Mouse (Mus musculus) hindbrain, embryonic 16.5 days (tissue): ENCODE data around the gene Hnrnpu. TPM values are rescaled to one million over a fixed set of nuclear protein-coding genes. Genes with fewer than 3 reads are reported as not detected.
A peak's percentile ranks its signal among the peaks of the same experiment; 100 is the strongest.

Experiments used
- ATAC-seq: fragments of 200-750 bp; cut with Nextera tagmentation; 2 replicates; pipeline ENCODE4 v1.8.0; 2017; ENCODE audit warnings: moderate TSS enrichment, moderate library complexity
- H3K27ac ChIP-seq: fragments of 300-500 bp; sonication (generic); 2 replicates; pipeline ENCODE4 v1.5.1; 2014; ENCODE audit warnings: low read depth, mild to moderate bottlenecking, control low read depth, low read length, moderate library complexity
- H3K27me3 ChIP-seq: fragments of 300-500 bp; sonication (generic); replicated peaks from 2 replicates; pipeline ENCODE4 v1.6.1; 2014; ENCODE audit warnings: low read length; ENCODE audit not compliant: control insufficient read depth, insufficient read depth
- H3K36me3 ChIP-seq: fragments of 300-500 bp; sonication (generic); 2 replicates; pipeline ENCODE4 v1.6.1; 2014; ENCODE audit warnings: mild to moderate bottlenecking, low read length, moderate library complexity, mixed read lengths; ENCODE audit not compliant: control insufficient read depth, insufficient read depth
- H3K4me1 ChIP-seq: fragments of 300-500 bp; sonication (generic); 2 replicates; pipeline ENCODE4 v1.6.1; 2014; ENCODE audit warnings: low read depth, low read length; ENCODE audit not compliant: control insufficient read depth, insufficient read depth
- H3K4me2 ChIP-seq: fragments of 300-500 bp; sonication (generic); 2 replicates; pipeline ENCODE4 v1.6.1; 2014; ENCODE audit warnings: mild to moderate bottlenecking, low read length, control low read depth, moderate library complexity
- H3K4me3 ChIP-seq: fragments of 300-500 bp; sonication (generic); 2 replicates; pipeline ENCODE4 v1.5.1; 2014; ENCODE audit warnings: mild to moderate bottlenecking, low read length, control low read depth, moderate library complexity
- H3K9ac ChIP-seq: fragments of 300-500 bp; sonication (generic); 2 replicates; pipeline ENCODE4 v1.6.1; 2014; ENCODE audit warnings: low read depth, mild to moderate bottlenecking, control low read depth, low read length, moderate library complexity
- H3K9me3 ChIP-seq: fragments of 300-500 bp; sonication (generic); 2 replicates; pipeline ENCODE4 v1.6.1; 2014; ENCODE audit warnings: mild to moderate bottlenecking, low read length, moderate library complexity; ENCODE audit not compliant: control insufficient read depth
- WGBS: fragments of 180-500 bp; shearing (Covaris S2); extraction: QIAGEN DNeasy Blood & Tissue Kit; methylation state at CpG from one replicate; pipeline ENCODE4 v1.1.7; 2014; 5-methylcytosine and 5-hydroxymethylcytosine counted together
- polyA plus RNA-seq: library from polyadenylated mRNA; unstranded; fragments of >200 nt; fragmentation: Nextera tagmentation; extraction: Ambion mirVana; gene quantifications from 2 replicates; pipeline ENCODE4 v1.2.1, GENCODE M21; 2015

The Hnrnpu gene
- polyA plus RNA-seq, 1 experiment from 2014 or later, result 162 TPM

DNA sequence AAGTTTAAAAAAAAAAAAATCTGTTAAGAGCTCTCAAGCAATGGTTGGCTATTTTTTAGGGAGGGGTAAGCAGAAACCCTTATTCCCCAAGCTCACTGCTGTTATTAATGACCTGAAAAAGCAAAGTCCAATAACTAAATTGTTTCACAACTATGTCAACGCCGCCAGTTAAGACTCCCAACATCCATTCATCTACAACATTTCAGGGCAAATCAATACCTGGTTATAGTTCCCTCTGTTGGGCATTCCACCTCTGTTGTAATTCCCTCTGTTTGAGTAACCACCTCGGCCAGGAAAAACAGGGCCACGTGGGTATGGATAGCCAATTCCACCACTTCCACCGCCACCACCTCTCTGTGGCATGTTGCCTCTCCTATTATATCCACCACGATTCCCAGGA is 7.7 kb downstream of the Hnrnpu start:
- no peak for ATAC-seq
- H3K4me3 ChIP-seq, result no peak overlapping the region
- H3K27ac ChIP-seq, result no peak overlapping the region
- H3K4me2 ChIP-seq, result no peak overlapping the region
- WGBS, result 72% methylated on average over 6 of the region's 6 CpGs
- peaks cover 16% of the 10 kb centered on the region for H3K4me1 ChIP-seq
- no peaks in the 10 kb centered on the region for H3K27me3 ChIP-seq
- H3K36me3 ChIP-seq, result peaks cover 41% of the 10 kb centered on the region
- no peaks in the 10 kb centered on the region for H3K9me3 ChIP-seq
- no peak overlapping the region for H3K9ac ChIP-seq

DNA sequence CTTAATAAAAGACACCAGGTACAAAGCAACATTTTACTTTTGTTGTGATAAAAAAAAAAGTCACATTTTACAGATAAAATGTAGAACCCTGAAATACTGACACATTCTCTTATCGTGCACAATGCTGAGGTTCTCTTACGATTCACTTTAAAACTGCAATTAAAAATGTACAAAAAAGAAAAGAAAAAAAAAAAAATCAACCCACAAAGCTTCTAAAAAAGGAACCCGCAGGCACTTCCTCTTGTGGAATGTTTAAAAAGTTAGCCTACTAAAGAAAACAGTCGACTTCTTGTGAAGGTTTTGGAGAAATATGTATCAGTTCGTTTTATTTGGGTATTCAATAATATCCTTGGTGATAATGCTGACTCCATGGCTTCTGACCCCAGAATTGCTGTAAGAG is 8.6 kb downstream of the Hnrnpu start:
- no peak for ATAC-seq
- H3K9ac ChIP-seq, result no peak overlapping the region
- H3K36me3 ChIP-seq, result peaks cover 47% of the 10 kb centered on the region
- no peak overlapping the region for H3K27ac ChIP-seq
- no peak overlapping the region for H3K4me3 ChIP-seq
- H3K4me2 ChIP-seq, result no peak overlapping the region
- peaks cover 9% of the 10 kb centered on the region for H3K4me1 ChIP-seq
- H3K9me3 ChIP-seq, result no peaks in the 10 kb centered on the region
- 84% methylated on average over 5 of the region's 5 CpGs for WGBS
- no peaks in the 10 kb centered on the region for H3K27me3 ChIP-seq

- WGBS, result 80% methylated on average over 1 of the region's 1 CpGs
- H3K9ac ChIP-seq, result no peak overlapping the region
- no peak for ATAC-seq
- no peaks in the 10 kb centered on the region for H3K27me3 ChIP-seq
- no peaks in the 10 kb centered on the region for H3K9me3 ChIP-seq
- peaks cover 51% of the 10 kb centered on the region for H3K36me3 ChIP-seq
- no peak overlapping the region for H3K4me2 ChIP-seq
- peaks cover under 1% of the 10 kb centered on the region; the same call in 1 of the 2 replicates for H3K4me1 ChIP-seq
- H3K27ac ChIP-seq, result no peak overlapping the region
- no peak overlapping the region for H3K4me3 ChIP-seq
These were observed 10.6 kb downstream of the Hnrnpu start for GRCm38 (mm10) chr1:178326950-178327349.

GRCm38 (mm10) chr1:178326357-178326756 is 11.2 kb downstream of the Hnrnpu start:
- ATAC-seq, result no peak
- no peak overlapping the region for H3K4me3 ChIP-seq
- H3K4me2 ChIP-seq, result no peak overlapping the region
- H3K4me1 ChIP-seq, result peaks cover 6% of the 10 kb centered on the region
- WGBS, result 82% methylated on average over 1 of the region's 1 CpGs
- H3K36me3 ChIP-seq, result peaks cover 48% of the 10 kb centered on the region
- H3K9ac ChIP-seq, result no peak overlapping the region
- H3K27me3 ChIP-seq, result no peaks in the 10 kb centered on the region
- no peaks in the 10 kb centered on the region for H3K9me3 ChIP-seq
- no peak overlapping the region for H3K27ac ChIP-seq

- WGBS, result 97% methylated on average over 1 of the region's 1 CpGs
- no peaks in the 10 kb centered on the region for H3K9me3 ChIP-seq
- ATAC-seq, result no peak
- peaks cover 20% of the 10 kb centered on the region for H3K4me1 ChIP-seq
- no peaks in the 10 kb centered on the region for H3K27me3 ChIP-seq
- no peak overlapping the region for H3K4me3 ChIP-seq
- no peak overlapping the region for H3K27ac ChIP-seq
- no peak overlapping the region for H3K9ac ChIP-seq
- H3K4me2 ChIP-seq, result no peak overlapping the region
- H3K36me3 ChIP-seq, result peaks cover 40% of the 10 kb centered on the region
These were observed 13.0 kb downstream of the Hnrnpu start for GRCm38 (mm10) chr1:178324568-178324967.

GRCm38 (mm10) chr1:178323235-178323634 is 14.4 kb downstream of the Hnrnpu start:
- WGBS, result 74% methylated on average over 1 of the region's 1 CpGs
- H3K4me1 ChIP-seq, result peaks cover 20% of the 10 kb centered on the region
- no peak overlapping the region for H3K4me2 ChIP-seq
- H3K27me3 ChIP-seq, result no peaks in the 10 kb centered on the region
- ATAC-seq, result no peak
- H3K9ac ChIP-seq, result no peak overlapping the region
- no peak overlapping the region for H3K27ac ChIP-seq
- H3K36me3 ChIP-seq, result peaks cover 34% of the 10 kb centered on the region
- no peak overlapping the region for H3K4me3 ChIP-seq
- H3K9me3 ChIP-seq, result no peaks in the 10 kb centered on the region

- ATAC-seq, result no peak
- Histone ChIP-seq H3K27me3 (no peaks in the 10 kb centered on the region), H3K4me3 (no peak overlapping the region), H3K4me1 (peaks cover 20% of the 10 kb centered on the region), H3K27ac (no peak overlapping the region), H3K9ac (no peak overlapping the region), H3K9me3 (no peaks in the 10 kb centered on the region), H3K36me3 (peaks cover 26% of the 10 kb centered on the region), H3K4me2 (no peak overlapping the region; the same call in 1 of the 2 replicates)
- 56% methylated on average over 4 of the region's 4 CpGs for WGBS
These were observed 15.8 kb downstream of the Hnrnpu start for GRCm38 (mm10) chr1:178321730-178322357.

DNA sequence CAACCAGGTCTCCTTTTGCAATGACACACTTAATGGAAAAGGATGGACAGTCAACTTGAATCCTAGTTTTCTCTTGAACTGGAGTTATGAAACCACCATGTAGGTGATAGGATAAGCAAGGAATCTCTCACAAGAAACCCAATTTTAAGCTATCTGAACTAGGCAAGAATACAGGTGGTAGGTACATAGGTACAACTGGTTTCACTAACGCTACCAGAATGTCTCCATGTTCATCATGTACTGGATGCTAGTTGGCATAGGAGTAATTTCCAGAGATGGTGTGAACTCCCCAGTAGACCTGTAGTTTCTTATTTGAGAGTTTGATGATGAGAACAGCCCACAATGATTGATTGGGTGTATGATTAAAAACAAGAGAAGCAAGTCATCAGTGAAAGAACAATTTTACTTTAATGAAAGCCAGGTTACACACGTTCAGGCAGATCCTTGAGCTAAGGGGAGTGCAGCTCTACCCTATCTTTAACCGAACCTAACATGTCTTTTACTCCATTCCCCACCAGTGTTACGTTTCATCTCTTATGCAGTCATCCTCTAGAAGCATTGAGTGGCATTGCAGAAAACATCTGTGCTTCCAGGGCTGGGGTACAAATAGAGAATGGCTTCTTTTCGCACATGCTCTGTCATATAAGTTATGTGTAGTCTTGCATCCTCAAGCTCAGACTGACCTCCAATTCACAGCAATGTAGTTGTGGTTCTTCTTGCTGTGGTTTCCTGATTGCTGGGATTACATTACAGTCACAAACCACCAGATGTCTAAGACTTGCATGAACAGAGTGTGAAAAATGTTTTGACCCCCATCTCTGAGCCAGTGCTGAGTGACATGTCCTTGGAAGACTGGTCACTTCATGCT is 16.6 kb downstream of the Hnrnpu start:
- Histone ChIP-seq H3K9me3 (no peaks in the 10 kb centered on the region), H3K27me3 (no peaks in the 10 kb centered on the region), H3K36me3 (peaks cover 26% of the 10 kb centered on the region), H3K4me3 (peak overlapping the region; percentile 70), H3K4me1 (peaks cover 20% of the 10 kb centered on the region), H3K4me2 (peak overlapping the region; percentile 85), H3K27ac (peak overlapping the region; percentile 55), H3K9ac (peak overlapping the region; percentile 83; the same call in 1 of the 2 replicates)
- 41% methylated on average over 5 of the region's 5 CpGs for WGBS
- no peak for ATAC-seq

- Histone ChIP-seq H3K27me3 (no peaks in the 10 kb centered on the region), H3K4me1 (peaks cover 20% of the 10 kb centered on the region), H3K9ac (peak overlapping the region; percentile 83), H3K4me3 (peak overlapping the region; percentile 70), H3K36me3 (peaks cover 26% of the 10 kb centered on the region), H3K9me3 (no peaks in the 10 kb centered on the region), H3K27ac (peak overlapping the region; percentile 100), H3K4me2 (peak overlapping the region; percentile 85)
- no peak for ATAC-seq
- 16% methylated on average over 8 of the region's 8 CpGs for WGBS
These were observed 17.4 kb downstream of the Hnrnpu start for GRCm38 (mm10) chr1:178320038-178320722.
